1 mouse cellular context compared by ENCODE assay signal in genomic region chr8:119604996-119605395, GRCm38 (mm10).
TF ChIP-seq lines count a peak whose summit lies in the region.

Taf1c (minus strand) TSS chr8:119605222.

TF ChIP-seq in CH12.LX, 34 proteins besides CTCF, POLR2A, EP300 and RAD21 (continued from another document):
- peak; percentile 65; the same call in 1 of the 2 replicates for TF ChIP-seq ZMIZ1 (IDR thresholded peaks at IDR 0.05; ENCODE audit: low read depth, low read length)
- peak; percentile 85 for TF ChIP-seq SMC3 (IDR thresholded peaks at IDR 0.05; ENCODE audit: low read depth, low read length)
- TF ChIP-seq MXI1 (IDR thresholded peaks at IDR 0.05; ENCODE audit: low read depth, low read length): peak; percentile 94
- peak; percentile 83 for TF ChIP-seq BHLHE40 (IDR thresholded peaks at IDR 0.05; ENCODE audit: low read depth, low read length)
- TF ChIP-seq TBP (conservative IDR thresholded peaks at IDR 0.05; ENCODE audit: low read depth, low read length): peak; percentile 82
- no peak for TF ChIP-seq MAFK (IDR thresholded peaks at IDR 0.05; ENCODE audit: insufficient replicate concordance, low read length)
- TF ChIP-seq USF1 (IDR thresholded peaks at IDR 0.05; ENCODE audit: low read depth, low read length): peak; percentile 37
- no peak for TF ChIP-seq MAZ (IDR thresholded peaks at IDR 0.05; ENCODE audit: low read depth, low read length)
- 0 out of 2 replicates have a peak, but pooled peaks have one; percentile 22 for TF ChIP-seq CHD2 (IDR thresholded peaks at IDR 0.05; ENCODE audit: low read length)
- peak; percentile 49; the same call in 1 of the 2 replicates for TF ChIP-seq IRF4 (IDR thresholded peaks at IDR 0.05; ENCODE audit: low read depth, low read length)
- no peak for TF ChIP-seq E2F4 (IDR thresholded peaks at IDR 0.05; ENCODE audit: insufficient replicate concordance, low read depth, low read length)
- TF ChIP-seq JUND (conservative IDR thresholded peaks at IDR 0.05; ENCODE audit: low read depth, low read length): no peak
- TF ChIP-seq NELFE (IDR thresholded peaks at IDR 0.05; ENCODE audit: low read depth, low read length): peak; percentile 94
- no peak; the same call in 1 of the 2 replicates for TF ChIP-seq GABPA (IDR thresholded peaks at IDR 0.05; ENCODE audit: insufficient replicate concordance, low read depth, low read length)
